In the genomic region with DNA sequence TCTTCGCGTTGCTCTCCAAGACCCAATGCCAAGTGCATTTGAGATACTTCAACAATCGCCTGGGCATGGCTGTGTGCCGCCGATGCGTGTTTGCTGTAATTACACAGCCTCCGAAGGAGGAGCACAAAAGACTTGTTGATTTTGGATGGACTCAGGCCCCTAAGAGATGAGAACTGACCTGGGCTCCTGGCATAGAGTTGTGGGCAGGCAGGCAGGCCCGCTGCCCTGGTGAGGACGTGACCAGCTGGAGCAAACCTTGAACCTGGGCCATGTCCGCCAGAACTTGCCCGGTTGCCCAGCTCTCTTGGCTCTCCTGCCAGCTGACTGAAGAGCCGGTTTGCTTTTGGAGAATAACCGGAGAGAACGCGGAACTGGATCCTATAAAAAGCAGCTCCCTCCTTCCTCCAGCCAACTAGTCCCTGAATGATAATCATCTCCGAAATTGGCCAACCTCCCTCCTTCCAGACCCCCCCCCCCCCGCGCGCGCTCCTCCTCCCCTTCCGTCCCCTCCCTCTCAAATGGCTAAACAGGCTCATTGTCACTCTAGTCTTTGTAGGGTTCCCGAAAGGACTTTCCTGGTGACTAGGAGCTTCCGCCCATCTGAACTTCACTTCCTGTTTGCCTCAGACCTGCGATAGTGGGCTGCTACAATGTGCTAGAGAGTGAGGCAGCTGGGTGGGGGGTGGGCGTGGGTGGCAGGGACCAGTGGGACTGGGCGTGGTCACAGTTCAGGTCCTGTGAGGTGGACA, we compare ENCODE assay signal across 9 mouse cellular contexts.
A peak's percentile ranks its signal among the peaks of the same experiment; 100 is the strongest.
DNase-seq lines count a peak whose midpoint lies in the region; ATAC-seq and TF ChIP-seq lines count a peak whose summit lies in the region.
"Had no signal": no experiment of that assay in that cellular context is flagged by ENCODE, and none has a peak within 500 bp of the region (broad histone marks: within the 10 kb centered on the region; RNA-seq: fewer than 3 reads in every experiment).

No protein-coding gene starts in this region.

- DNase-seq in adrenal gland, adult 2 months, result peak; percentile 70
- DNase-seq in adrenal gland, postnatal 4 days (ENCODE audit: low spot score in 2 of 2), result no peak
- DNase-seq in stomach, postnatal 0 days (ENCODE audit: low spot score), result no peak
- DNase-seq in layer of hippocampus, postnatal 36 days, result peak; percentile 37 to 50
- DNase-seq in skeletal muscle tissue, adult 2 months (ENCODE audit: low read depth, low spot score), result peak; percentile 38

- H3K27me3 ChIP-seq in stomach, embryonic 15.5 days (replicated peaks), result no peaks in the 10 kb centered on the region
- H3K27me3 ChIP-seq in stomach, postnatal 0 days (ENCODE audit: control insufficient read depth, insufficient read depth, low read length), result no peaks in the 10 kb centered on the region
- peaks cover 33% of the 10 kb centered on the region for H3K27me3 ChIP-seq in heart, embryonic 16.5 days (ENCODE audit: control insufficient read depth, insufficient read depth, low read length)
- 0 out of 2 replicates have a peak, but pooled peaks cover 3% of the 10 kb centered on the region for H3K27me3 ChIP-seq in intestine, embryonic 15.5 days (replicated peaks)

- no peak overlapping the region for H3K4me2 ChIP-seq in stomach, embryonic 15.5 days
- no peak overlapping the region for H3K4me2 ChIP-seq in stomach, postnatal 0 days (replicated peaks; ENCODE audit: low read depth)
- H3K4me2 ChIP-seq in heart, embryonic 16.5 days (ENCODE audit: low read depth, low read length), result peak overlapping the region; percentile 30; the same call in 1 of the 2 replicates
- no peak overlapping the region for H3K4me2 ChIP-seq in intestine, embryonic 15.5 days (replicated peaks)
- H3K4me2 ChIP-seq: limb, embryonic 13.5 days had no signal

- 0 out of 2 replicates have a peak overlapping the region, but pooled peaks have one; percentile 2 for H3K4me3 ChIP-seq in stomach, embryonic 15.5 days (replicated peaks)
- no peak overlapping the region for H3K4me3 ChIP-seq in stomach, postnatal 0 days (ENCODE audit: low read depth, low read length)
- no peak overlapping the region for H3K4me3 ChIP-seq in heart, embryonic 16.5 days (ENCODE audit: low read length)
- no peak overlapping the region for H3K4me3 ChIP-seq in intestine, embryonic 15.5 days (replicated peaks)
- H3K4me3 ChIP-seq: limb, embryonic 13.5 days had no signal

- TF ChIP-seq EP300 in stomach, postnatal 0 days (optimal IDR thresholded peaks at IDR 0.05), result no peak

- H3K4me1 ChIP-seq in stomach, embryonic 15.5 days, result peaks cover 18% of the 10 kb centered on the region
- 0 out of 2 replicates have a peak, but pooled peaks cover 4% of the 10 kb centered on the region for H3K4me1 ChIP-seq in stomach, postnatal 0 days (replicated peaks; ENCODE audit: control insufficient read depth, insufficient read depth)
- no peaks in the 10 kb centered on the region; the same call in 1 of the 2 replicates for H3K4me1 ChIP-seq in heart, embryonic 16.5 days (ENCODE audit: control insufficient read depth, insufficient read depth, low read length)
- H3K4me1 ChIP-seq in intestine, embryonic 15.5 days (replicated peaks), result peaks cover 18% of the 10 kb centered on the region

- H3K27ac ChIP-seq in stomach, embryonic 15.5 days, result peak overlapping the region; percentile 61; the same call in 1 of the 2 replicates
- H3K27ac ChIP-seq in stomach, postnatal 0 days (replicated peaks), result no peak overlapping the region; the same call in 1 of the 2 replicates
- H3K27ac ChIP-seq in heart, embryonic 16.5 days (ENCODE audit: low read length), result peak overlapping the region; percentile 6
- H3K27ac ChIP-seq in intestine, embryonic 15.5 days, result no peak overlapping the region
- H3K27ac ChIP-seq: limb, embryonic 13.5 days had no signal

- no peak overlapping the region for H3K9ac ChIP-seq in stomach, embryonic 15.5 days
- no peak overlapping the region for H3K9ac ChIP-seq in stomach, postnatal 0 days (ENCODE audit: low read length)
- H3K9ac ChIP-seq in heart, embryonic 16.5 days (ENCODE audit: low read length), result no peak overlapping the region
- no peak overlapping the region for H3K9ac ChIP-seq in intestine, embryonic 15.5 days
- H3K9ac ChIP-seq: limb, embryonic 13.5 days had no signal

- no peaks in the 10 kb centered on the region for H3K36me3 ChIP-seq in stomach, embryonic 15.5 days
- H3K36me3 ChIP-seq in stomach, postnatal 0 days (ENCODE audit: control insufficient read depth, insufficient read depth, low read length), result no peaks in the 10 kb centered on the region
- H3K36me3 ChIP-seq in heart, embryonic 16.5 days (ENCODE audit: control insufficient read depth, insufficient read depth), result no peaks in the 10 kb centered on the region
- H3K36me3 ChIP-seq in intestine, embryonic 15.5 days, result no peaks in the 10 kb centered on the region
- H3K36me3 ChIP-seq: limb, embryonic 13.5 days had no signal

- WGBS in stomach, embryonic 15.5 days, result 67% methylated on average over 26 of the region's 26 CpGs
- 66% methylated on average over 26 of the region's 26 CpGs for WGBS in stomach, postnatal 0 days
- 57% methylated on average over 25 of the region's 26 CpGs for WGBS in heart, embryonic 16.5 days
- 78% methylated on average over 25 of the region's 26 CpGs for WGBS in intestine, embryonic 15.5 days

- no peak for ATAC-seq in stomach, embryonic 15.5 days (ENCODE audit: insufficient read depth, low FRiP score, low read depth)
- ATAC-seq in stomach, postnatal 0 days (ENCODE audit: low FRiP score, low TSS enrichment), result no peak
- 0 out of 2 replicates have a peak, but pooled peaks have one; percentile 33 for ATAC-seq in heart, embryonic 16.5 days (replicated peaks; ENCODE audit: extremely low read depth, insufficient read depth, low FRiP score)
- no peak for ATAC-seq in intestine, embryonic 15.5 days

- no peaks in the 10 kb centered on the region for H3K9me3 ChIP-seq in stomach, embryonic 15.5 days
- H3K9me3 ChIP-seq in stomach, postnatal 0 days (ENCODE audit: control insufficient read depth, low read length), result no peaks in the 10 kb centered on the region
- no peaks in the 10 kb centered on the region for H3K9me3 ChIP-seq in heart, embryonic 16.5 days (replicated peaks; ENCODE audit: control insufficient read depth, low read length)
- H3K9me3 ChIP-seq in intestine, embryonic 15.5 days, result no peaks in the 10 kb centered on the region
- H3K9me3 ChIP-seq: limb, embryonic 13.5 days had no signal

- TF ChIP-seq CTCF in stomach, postnatal 0 days (IDR thresholded peaks at IDR 0.05; ENCODE audit: low read depth), result no peak

Comparison
In these comparisons a context has a peak if more than half of its experiments do, and no peak if none do; other contexts are left out.
1. DNase-seq: peak in adrenal gland, adult 2 months (single experiment), layer of hippocampus, postnatal 36 days (2 of 2) and skeletal muscle tissue, adult 2 months (single experiment); none in adrenal gland, postnatal 4 days (0 of 2) and stomach, postnatal 0 days (single experiment).
2. H3K27ac ChIP-seq: peak in stomach, embryonic 15.5 days (single experiment) and heart, embryonic 16.5 days (single experiment); none in stomach, postnatal 0 days (single experiment) and intestine, embryonic 15.5 days (single experiment).